Mouse (Mus musculus): ENCODE measurements at regions not wholly inside any gene's neighbourhood (a gene's known extent, or its start where the extent isn't known, plus 50 kb on each side); places are given as distances from the start of the nearest gene placed in this dataset.

GRCm38 (mm10) chr13:99095006-99095405, 89.6 kb upstream of the Zfp366 start:
- H3K4me1 ChIP-seq (ENCODE audit: insufficient read depth), result peaks cover 12% of the 10 kb centered on the region
- H3K9ac ChIP-seq (replicated peaks), result no peak overlapping the region
- H3K9me3 ChIP-seq (ENCODE audit: low read length), result no peaks in the 10 kb centered on the region
- H3K4me3 ChIP-seq (ENCODE audit: low read depth, low read length), result no peak overlapping the region
- H3K27ac ChIP-seq (ENCODE audit: low read depth), result no peak overlapping the region
- DNase-seq (no peak), ATAC-seq (no peak)
- WGBS (ENCODE audit: insufficient replicate concordance), result 81% methylated on average over 5 of the region's 5 CpGs
- TF ChIP-seq EP300 (IDR thresholded peaks at IDR 0.05; ENCODE audit: low read depth) (no peak), CTCF (IDR thresholded peaks at IDR 0.05; ENCODE audit: low read depth) (no peak)
- H3K27me3 ChIP-seq (ENCODE audit: insufficient read depth, low read length), result no peaks in the 10 kb centered on the region
- H3K4me2 ChIP-seq (ENCODE audit: low read depth, low read length), result no peak overlapping the region
- no peaks in the 10 kb centered on the region for H3K36me3 ChIP-seq (replicated peaks; ENCODE audit: insufficient read depth, low read length)

- DNase-seq, result no peak
- Histone ChIP-seq H3K4me3 (ENCODE audit: low read depth, low read length) (no peak overlapping the region), H3K27ac (ENCODE audit: low read depth) (no peak overlapping the region), H3K9ac (replicated peaks) (no peak overlapping the region), H3K9me3 (ENCODE audit: low read length) (no peaks in the 10 kb centered on the region), H3K27me3 (ENCODE audit: insufficient read depth, low read length) (no peaks in the 10 kb centered on the region), H3K4me1 (ENCODE audit: insufficient read depth) (peaks cover 4% of the 10 kb centered on the region; the same call in 1 of the 2 replicates), H3K4me2 (ENCODE audit: low read depth, low read length) (no peak overlapping the region), H3K36me3 (replicated peaks; ENCODE audit: insufficient read depth, low read length) (no peaks in the 10 kb centered on the region)
- no peak for TF ChIP-seq EP300 (IDR thresholded peaks at IDR 0.05; ENCODE audit: low read depth)
- no peak for TF ChIP-seq CTCF (IDR thresholded peaks at IDR 0.05; ENCODE audit: low read depth)
- ATAC-seq, result no peak
- 74% methylated on average over 5 of the region's 5 CpGs for WGBS (ENCODE audit: insufficient replicate concordance)
Observed at GRCm38 (mm10) chr13:99094221-99094620, 90.4 kb upstream of the Zfp366 start.

GRCm38 (mm10) chr13:99093269-99093668, 91.4 kb upstream of the Zfp366 start:
- 4% methylated on average over 9 of the region's 9 CpGs for WGBS (ENCODE audit: insufficient replicate concordance)
- Histone ChIP-seq H3K9ac (replicated peaks) (no peak overlapping the region), H3K4me1 (ENCODE audit: insufficient read depth) (peaks cover 3% of the 10 kb centered on the region; the same call in 1 of the 2 replicates), H3K4me2 (ENCODE audit: low read depth, low read length) (no peak overlapping the region), H3K9me3 (ENCODE audit: low read length) (no peaks in the 10 kb centered on the region), H3K27me3 (ENCODE audit: insufficient read depth, low read length) (no peaks in the 10 kb centered on the region), H3K4me3 (ENCODE audit: low read depth, low read length) (no peak overlapping the region), H3K27ac (ENCODE audit: low read depth) (peak overlapping the region; percentile 13; the same call in 1 of the 2 replicates), H3K36me3 (replicated peaks; ENCODE audit: insufficient read depth, low read length) (no peaks in the 10 kb centered on the region)
- TF ChIP-seq CTCF (IDR thresholded peaks at IDR 0.05; ENCODE audit: low read depth) (peak; percentile 95), EP300 (IDR thresholded peaks at IDR 0.05; ENCODE audit: low read depth) (no peak)
- ATAC-seq (peak; percentile 77), DNase-seq (peak; percentile 83)

- peak overlapping the region; percentile 54 for H3K4me2 ChIP-seq (ENCODE audit: low read depth, low read length)
- peak overlapping the region; percentile 13 for H3K27ac ChIP-seq (ENCODE audit: low read depth)
- ATAC-seq (peak; percentile 76), DNase-seq (peak; percentile 37)
- no peaks in the 10 kb centered on the region for H3K9me3 ChIP-seq (ENCODE audit: low read length)
- 52% methylated on average over 14 of the region's 14 CpGs for WGBS (ENCODE audit: insufficient replicate concordance)
- H3K9ac ChIP-seq (replicated peaks), result no peak overlapping the region
- no peak for TF ChIP-seq EP300 (IDR thresholded peaks at IDR 0.05; ENCODE audit: low read depth)
- TF ChIP-seq CTCF (IDR thresholded peaks at IDR 0.05; ENCODE audit: low read depth), result no peak
- H3K27me3 ChIP-seq (ENCODE audit: insufficient read depth, low read length), result no peaks in the 10 kb centered on the region
- no peaks in the 10 kb centered on the region for H3K36me3 ChIP-seq (replicated peaks; ENCODE audit: insufficient read depth, low read length)
- H3K4me3 ChIP-seq (ENCODE audit: low read depth, low read length), result no peak overlapping the region
- H3K4me1 ChIP-seq (ENCODE audit: insufficient read depth), result peaks cover 3% of the 10 kb centered on the region; the same call in 1 of the 2 replicates
Observed at GRCm38 (mm10) chr13:99092279-99092930, 92.2 kb upstream of the Zfp366 start.

- ATAC-seq (peak; percentile 57), DNase-seq (no peak)
- Histone ChIP-seq H3K36me3 (replicated peaks; ENCODE audit: insufficient read depth, low read length) (no peaks in the 10 kb centered on the region), H3K4me3 (ENCODE audit: low read depth, low read length) (no peak overlapping the region), H3K4me1 (ENCODE audit: insufficient read depth) (peaks cover 3% of the 10 kb centered on the region; the same call in 1 of the 2 replicates), H3K9me3 (ENCODE audit: low read length) (no peaks in the 10 kb centered on the region), H3K4me2 (ENCODE audit: low read depth, low read length) (0 out of 2 replicates have a peak overlapping the region, but pooled peaks have one; percentile 54), H3K27me3 (ENCODE audit: insufficient read depth, low read length) (no peaks in the 10 kb centered on the region), H3K27ac (ENCODE audit: low read depth) (peak overlapping the region; percentile 13), H3K9ac (replicated peaks) (no peak overlapping the region)
- TF ChIP-seq CTCF (IDR thresholded peaks at IDR 0.05; ENCODE audit: low read depth) (no peak), EP300 (IDR thresholded peaks at IDR 0.05; ENCODE audit: low read depth) (no peak)
- WGBS (ENCODE audit: insufficient replicate concordance), result 54% methylated on average over 7 of the region's 7 CpGs
Observed at GRCm38 (mm10) chr13:99091562-99092278, 92.9 kb upstream of the Zfp366 start.

GRCm38 (mm10) chr13:99090361-99090760, 94.3 kb upstream of the Zfp366 start:
- no peak overlapping the region for H3K4me3 ChIP-seq (ENCODE audit: low read depth, low read length)
- no peak overlapping the region for H3K27ac ChIP-seq (ENCODE audit: low read depth)
- no peaks in the 10 kb centered on the region for H3K36me3 ChIP-seq (replicated peaks; ENCODE audit: insufficient read depth, low read length)
- no peak for TF ChIP-seq CTCF (IDR thresholded peaks at IDR 0.05; ENCODE audit: low read depth)
- TF ChIP-seq EP300 (IDR thresholded peaks at IDR 0.05; ENCODE audit: low read depth), result no peak
- 76% methylated on average over 3 of the region's 3 CpGs for WGBS (ENCODE audit: insufficient replicate concordance)
- no peak overlapping the region for H3K9ac ChIP-seq (replicated peaks)
- DNase-seq (no peak), ATAC-seq (no peak)
- H3K4me1 ChIP-seq (ENCODE audit: insufficient read depth), result peaks cover 3% of the 10 kb centered on the region; the same call in 1 of the 2 replicates
- H3K9me3 ChIP-seq (ENCODE audit: low read length), result no peaks in the 10 kb centered on the region
- no peaks in the 10 kb centered on the region for H3K27me3 ChIP-seq (ENCODE audit: insufficient read depth, low read length)
- H3K4me2 ChIP-seq (ENCODE audit: low read depth, low read length), result no peak overlapping the region
